Mouse (Mus musculus) gastrocnemius, postnatal 25 days (tissue): Measurements from ENCODE around the gene Rnasek. TPM values are rescaled to one million over a fixed set of nuclear protein-coding genes. Genes with fewer than 3 reads are reported as not detected.

ENCODE experiments used
- DNase-seq: peaks from one replicate; pipeline ENCODE4 v3.0.0; 2022
- total RNA-seq, 2 experiments: library from RNA; stranded (reverse); gene quantifications; 1 replicate in 1 of 2; 2 replicates in 1 of 2; pipeline ENCODE4 v1.2.3; 2021

Gene Rnasek
- total RNA-seq, 2 experiments from 2014 or later = 96.1 to 126 TPM

DNA sequence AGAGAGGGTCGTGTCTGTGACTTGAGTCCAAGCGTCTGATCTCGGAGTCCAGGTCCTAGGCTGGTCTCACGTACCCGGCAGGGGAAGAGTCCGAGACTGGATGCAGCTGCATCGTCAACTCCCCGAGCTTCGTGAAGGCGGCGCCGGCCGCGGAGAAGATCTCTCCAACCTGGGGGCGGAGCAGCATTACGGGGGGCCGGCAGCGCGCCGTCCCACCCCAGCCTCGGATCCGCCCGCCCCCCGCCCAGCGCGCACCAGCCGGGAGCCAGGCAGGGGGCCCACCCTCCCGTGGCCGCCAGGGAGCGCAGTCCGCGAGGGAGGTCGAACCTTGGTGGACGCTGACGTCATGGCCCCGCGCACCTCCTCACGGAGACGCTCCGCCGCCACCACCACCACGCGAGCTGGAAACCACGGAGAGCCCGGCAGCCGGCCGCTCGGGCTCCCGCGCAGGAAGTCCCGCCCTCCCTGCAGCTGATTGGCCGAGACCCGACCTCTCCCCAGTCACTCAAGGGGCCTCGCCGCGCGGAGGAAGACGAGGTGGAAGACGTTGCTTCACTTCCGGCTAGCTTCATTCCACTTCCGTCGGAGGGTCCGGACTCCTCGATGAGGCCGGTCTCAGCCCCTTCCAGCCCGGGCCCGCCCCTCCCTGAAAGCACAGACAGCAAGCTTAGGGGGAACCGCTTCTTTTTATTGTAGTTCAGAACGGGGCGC, 2.0 kb downstream of the Rnasek start, which contains the start of gene 0610010K14Rik:
Gene 0610010K14Rik, minus strand, starts transcription at position 458 of the 711 bp plus-strand sequence.
- DNase-seq = peak; percentile 98

DNA sequence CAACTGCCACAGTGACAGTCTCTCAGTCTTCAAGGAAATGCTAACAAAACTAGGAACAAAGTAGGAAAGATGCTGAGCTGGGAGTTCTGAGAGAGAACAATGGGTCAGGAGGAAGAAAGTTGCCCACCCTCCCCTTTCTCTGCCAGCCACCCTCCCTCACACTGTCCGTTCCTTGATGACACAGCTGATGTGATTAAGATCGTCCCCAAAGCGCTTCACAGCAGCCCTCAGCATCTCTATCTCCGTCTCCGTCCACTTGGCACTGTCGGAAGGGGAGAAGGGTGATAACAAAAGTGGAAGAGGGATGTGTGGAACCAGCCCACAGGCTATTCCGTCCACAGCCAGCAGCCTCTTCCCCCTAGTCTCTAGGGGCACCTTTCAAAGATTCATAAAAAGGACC, 2.9 kb downstream of the Rnasek start:
- DNase-seq = no peak

DNA sequence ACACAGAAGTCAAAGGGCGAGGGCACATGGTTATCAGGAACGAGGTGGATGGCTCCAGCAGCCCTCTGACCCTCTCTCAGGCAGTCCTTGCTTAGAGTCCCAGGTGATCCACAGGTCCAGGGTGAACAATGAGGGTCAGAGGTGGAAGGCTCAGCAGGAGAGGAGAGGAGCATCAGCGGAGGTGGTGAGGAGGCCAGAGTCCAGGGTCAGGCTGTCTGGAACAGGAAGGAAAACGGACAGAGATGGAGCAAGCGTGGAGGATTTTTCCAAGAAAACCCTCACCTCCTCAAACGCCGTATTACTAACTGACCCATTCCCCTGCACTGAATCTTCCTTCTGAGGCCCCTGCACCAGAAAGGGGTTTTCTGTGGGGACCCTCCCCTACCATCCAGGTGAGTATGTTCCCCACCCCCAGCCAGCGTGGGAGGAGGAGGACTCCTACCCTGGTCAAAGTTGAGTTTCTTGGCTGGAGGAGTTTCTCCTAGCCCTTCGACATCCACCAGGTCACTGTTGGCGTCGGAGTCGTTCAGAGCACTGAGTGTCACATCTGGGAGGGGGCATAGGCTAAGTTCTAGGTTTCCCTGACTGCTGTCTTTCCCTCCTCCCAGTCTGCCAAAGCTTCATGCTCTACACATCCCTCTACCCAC, 4.3 kb downstream of the Rnasek start:
- no peak for DNase-seq

DNA sequence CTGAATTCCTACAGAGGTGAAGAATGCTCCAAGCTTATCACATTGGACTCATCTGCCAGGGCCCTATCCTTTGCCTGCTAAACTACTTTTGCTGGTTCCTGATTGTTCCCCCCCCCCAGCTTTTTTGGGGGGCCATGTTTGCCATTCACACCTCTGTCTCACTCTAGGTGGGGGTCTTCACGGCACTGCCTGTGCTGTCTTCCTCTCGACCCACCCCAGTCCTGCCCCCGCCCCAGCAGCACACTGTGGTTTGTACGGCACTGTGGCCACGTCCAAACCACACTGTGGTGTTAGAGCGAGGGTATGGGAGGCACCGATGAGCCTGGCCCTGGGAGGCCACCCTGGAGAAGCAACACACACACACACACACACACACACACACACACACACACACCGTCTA, 5.1 kb downstream of the Rnasek start:
- no peak for DNase-seq

DNA sequence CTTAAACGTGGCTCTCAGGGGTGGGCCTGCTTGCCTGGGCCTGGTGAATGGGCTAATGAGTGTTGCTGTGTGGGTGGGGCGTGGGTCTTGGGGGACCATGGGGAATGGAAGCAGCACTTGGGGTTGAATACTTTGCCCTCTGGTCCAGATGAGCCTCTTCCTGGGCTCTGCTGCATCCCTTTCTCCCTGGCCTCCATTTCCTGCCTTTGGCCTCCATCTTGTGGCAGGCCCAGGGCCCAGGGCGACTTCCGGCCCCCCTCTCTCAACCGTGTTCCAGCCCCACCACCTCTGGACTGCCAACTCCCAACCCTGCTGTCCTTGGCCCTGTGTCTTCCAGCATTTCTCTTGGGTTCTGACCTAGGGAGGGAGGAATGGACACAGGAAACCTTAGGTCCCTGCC, 5.6 kb downstream of the Rnasek start:
- DNase-seq = peak; percentile 66

DNA sequence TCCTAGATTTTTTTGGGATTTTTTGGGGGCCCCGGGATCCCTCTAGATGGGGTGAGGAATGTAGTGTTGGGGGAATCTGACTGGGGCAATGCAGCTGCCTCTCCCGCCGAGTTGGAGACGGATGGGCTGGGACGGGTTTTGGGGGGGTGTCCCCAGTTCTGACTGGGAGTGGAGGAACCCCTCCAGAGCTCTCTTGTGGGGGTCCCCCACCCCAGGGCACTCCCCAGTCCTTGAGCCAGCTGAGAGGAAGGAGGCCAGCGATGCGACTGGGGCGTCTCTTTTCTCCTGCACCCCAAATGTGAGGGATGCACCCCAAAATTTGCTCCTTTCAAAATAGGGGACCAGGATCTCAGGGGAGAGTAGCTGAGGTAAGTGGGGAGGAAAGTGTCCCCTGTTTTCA, 6.6 kb downstream of the Rnasek start:
- DNase-seq = no peak

DNA sequence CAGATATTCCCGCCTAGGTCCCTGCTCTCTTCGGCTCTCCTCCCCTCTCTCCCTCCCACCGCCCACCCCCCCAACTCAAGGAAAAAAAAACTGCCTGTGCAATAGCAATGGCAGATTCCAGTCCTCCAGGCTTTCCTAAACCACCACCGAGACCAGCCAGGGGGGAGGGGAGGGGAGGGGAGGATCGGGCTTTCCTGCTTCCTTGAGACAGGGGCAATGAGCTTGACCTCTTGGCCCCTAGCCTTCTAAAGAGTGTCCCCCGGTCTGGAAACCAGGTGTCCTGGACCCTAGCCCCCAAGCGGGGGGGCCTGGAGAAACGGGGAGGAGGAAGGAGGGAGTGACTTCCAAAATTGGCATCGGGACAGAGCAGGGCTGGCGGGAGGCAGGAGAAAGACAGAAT, 7.1 kb downstream of the Rnasek start:
- peak; percentile 67 for DNase-seq

DNA sequence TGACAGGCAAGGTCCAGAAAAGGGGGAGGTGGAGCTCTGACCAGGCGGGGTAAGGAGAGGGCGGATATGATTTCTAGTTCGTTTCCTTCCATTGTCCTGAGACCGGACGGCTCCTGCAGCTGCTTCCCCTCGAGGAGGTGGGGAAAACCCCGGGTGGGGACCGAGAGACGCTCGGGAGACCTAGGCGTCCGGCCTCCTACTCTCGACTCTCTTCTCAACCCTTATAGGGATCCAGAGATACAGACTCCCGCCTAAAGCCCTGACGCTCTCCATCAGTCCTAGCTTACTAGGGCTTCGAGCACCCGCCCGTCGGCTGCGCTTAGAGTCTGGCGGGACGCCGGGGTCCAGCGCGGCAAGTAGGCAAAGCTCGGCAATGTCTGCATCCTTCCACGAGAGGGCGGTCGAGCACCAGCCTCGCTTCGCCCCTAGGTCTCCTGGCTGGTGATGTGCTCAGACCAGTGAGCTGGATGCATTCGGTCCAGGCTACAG, 9.4 kb downstream of the Rnasek start:
- DNase-seq = peak; percentile 78

DNA sequence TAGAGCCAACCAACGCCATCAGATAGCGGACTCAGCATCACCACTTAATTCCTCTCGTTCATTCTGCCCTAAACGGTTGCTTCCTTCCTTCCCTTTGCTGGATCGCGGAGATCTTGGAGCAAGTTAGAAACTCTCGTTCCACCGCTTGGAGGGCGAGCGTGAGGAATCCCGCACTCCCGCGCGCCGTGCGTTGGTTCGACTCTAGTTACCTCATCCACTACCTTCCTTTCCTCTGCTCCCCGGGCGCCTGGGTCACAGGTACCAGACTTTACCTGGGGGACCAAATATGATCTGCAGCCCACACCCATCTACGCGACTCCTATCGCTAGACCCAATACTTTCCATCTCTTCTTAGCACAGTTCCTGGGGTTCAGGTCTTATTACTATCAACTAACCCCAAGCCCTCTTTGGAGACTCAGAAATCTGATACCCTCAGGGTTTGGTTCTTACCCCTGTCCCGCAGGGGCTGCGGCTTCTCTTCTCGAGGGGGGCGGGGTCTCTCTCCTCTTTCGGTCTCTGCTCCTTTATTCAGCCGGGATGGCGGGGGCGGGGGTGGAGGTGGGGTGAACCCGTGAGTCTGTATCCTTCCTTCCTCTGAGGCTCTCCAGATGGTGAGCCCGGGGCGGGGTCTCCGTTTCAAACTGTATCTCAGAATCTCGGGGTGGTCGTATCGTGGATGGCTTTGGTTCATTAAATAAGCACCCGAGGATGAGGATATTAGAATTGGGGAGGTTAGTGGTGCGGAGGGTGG, 10.2 kb downstream of the Rnasek start, which contains the start of gene Bcl6b:
Gene Bcl6b, minus strand, starts transcription at position 539 of the 751 bp plus-strand sequence.
- no peak for DNase-seq

DNA sequence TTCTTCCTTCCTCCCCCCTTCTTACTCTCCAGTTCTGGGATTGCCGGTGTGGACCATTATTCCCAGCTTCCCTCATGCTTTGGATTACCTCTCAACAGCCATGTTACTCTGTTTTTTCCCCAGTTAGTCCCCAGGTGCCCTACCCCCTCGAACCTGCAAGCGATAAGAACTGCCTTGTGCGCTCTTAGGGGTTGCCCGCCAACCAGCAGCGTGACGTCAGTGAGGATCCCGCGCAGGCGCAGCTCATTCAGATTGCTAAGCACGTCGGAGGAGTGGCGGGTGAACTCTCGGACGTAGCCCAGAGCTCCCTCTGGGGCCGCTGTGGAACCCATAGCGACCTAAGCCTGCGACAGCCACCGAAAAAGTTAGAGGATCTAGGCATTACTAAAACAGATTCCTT, 10.8 kb downstream of the Rnasek start:
- peak; percentile 78 for DNase-seq

DNA sequence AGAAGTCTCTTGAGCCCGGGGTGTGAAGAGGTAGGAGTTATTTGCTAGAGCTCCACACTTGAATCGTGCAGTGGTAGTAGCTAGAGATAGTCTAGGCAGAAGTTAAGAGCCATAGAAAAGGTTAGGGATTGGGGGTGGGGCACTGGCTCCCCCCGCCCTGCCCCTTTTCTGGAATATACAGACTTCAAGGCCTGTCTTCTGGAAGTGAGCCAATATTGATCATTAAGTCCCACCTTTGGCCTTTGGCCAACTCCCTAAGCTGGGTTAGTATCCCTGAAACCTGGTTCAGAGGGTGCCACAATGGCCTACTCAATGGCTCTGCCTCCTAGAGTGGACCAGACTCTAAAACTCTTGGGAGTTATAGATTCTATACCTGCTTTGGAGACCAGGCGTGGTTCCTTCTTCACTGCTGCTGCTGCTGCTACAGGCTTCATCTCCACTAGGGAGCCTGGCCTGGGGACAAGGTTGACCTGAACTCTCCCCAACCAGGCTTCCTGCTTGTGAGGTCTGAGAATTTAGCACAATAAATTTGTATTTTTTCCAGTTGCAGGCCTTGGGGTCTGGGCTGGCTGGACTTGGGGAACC, 11.9 kb downstream of the Rnasek start:
- no peak for DNase-seq

DNA sequence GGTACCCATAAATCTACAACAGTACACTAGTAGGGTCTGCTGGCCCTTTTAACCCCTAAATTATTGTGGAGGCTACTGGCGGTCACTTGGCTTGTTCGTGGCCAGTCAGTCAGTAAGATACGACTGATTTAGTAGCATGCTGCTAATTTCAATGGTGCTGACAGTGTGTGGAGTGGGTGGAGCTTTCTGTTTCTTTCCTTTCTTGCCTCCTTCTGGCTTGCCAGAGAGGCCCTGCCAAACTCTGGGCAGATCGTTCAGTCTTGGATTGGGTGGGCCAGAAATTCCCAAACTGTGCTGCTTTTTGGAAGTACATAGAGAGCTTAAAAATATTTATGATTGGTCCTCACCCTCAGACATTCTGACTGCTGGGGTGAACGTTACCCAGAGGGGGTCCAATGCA, 12.5 kb downstream of the Rnasek start:
- no peak for DNase-seq

DNA sequence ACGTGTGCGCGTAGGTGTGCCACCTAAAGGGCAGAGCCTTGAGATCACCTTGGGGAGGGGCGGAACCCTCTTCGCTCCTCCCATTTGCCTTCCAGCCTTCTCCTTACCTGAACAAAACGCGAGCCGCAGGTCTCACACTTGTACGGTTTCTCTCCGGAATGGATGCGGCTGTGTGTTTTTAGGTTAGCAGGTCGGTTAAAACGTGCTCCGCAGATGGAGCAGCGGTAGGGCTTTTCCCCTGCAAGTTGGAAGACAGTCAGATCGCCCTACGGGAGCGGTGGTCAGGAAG, 13.1 kb downstream of the Rnasek start:
- no peak for DNase-seq

DNA sequence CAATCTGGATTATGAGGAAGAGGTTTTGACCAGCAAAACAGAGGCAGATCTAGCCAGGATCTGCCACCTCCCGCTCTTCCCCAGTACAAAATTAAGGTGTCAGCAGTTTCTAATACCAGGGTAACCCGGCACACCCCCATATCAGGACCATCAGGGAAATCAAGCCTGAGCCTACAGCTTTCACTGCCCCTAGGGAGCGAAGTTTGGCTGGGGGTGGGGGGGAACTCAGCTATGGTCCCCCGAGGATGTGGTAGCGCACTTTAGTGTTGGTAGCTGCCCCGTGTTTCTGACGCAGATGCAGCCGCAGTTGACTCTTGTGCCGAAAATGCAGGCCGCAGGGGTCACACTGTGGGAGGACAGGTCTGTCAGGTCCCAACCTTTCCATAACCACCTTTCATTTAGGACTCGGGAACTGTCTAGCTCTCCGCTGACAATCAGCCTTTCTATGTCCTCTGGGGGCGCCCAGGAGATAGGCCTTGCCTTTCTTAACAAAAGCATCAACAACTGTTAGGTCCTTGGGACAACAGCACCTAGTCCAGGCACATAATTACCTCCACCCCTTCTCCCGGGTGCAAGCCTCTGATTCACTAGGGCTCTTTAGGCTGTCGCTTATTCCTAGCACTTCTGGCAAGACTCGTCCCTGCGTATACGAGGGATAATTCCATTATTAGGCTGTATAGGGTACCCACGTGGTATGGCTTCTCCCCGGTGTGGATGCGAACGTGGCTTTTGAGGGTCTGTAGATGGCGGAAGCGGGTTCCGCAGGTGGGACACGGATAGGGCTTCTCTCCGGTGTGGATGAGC, 13.6 kb downstream of the Rnasek start:
- DNase-seq = no peak

DNA sequence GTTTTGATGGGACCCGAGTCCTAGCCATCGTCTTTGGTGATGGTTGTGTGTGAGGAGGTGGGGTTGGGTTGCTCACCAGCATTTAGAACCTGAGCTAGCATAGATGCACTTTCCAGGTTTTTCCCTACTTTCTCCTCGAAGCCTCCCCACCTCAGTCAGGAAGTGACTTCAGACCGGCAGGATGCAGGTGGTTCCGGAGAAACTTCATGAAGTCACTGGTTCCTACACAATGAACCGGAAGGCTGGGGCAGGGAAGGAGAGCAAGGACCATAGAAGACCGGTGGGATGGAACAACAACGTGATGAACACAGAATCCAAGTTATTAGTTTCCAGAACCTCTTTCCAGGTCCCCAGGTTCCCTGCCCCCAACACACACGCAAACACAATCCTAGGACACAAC, 15.9 kb downstream of the Rnasek start:
- DNase-seq = no peak

DNA sequence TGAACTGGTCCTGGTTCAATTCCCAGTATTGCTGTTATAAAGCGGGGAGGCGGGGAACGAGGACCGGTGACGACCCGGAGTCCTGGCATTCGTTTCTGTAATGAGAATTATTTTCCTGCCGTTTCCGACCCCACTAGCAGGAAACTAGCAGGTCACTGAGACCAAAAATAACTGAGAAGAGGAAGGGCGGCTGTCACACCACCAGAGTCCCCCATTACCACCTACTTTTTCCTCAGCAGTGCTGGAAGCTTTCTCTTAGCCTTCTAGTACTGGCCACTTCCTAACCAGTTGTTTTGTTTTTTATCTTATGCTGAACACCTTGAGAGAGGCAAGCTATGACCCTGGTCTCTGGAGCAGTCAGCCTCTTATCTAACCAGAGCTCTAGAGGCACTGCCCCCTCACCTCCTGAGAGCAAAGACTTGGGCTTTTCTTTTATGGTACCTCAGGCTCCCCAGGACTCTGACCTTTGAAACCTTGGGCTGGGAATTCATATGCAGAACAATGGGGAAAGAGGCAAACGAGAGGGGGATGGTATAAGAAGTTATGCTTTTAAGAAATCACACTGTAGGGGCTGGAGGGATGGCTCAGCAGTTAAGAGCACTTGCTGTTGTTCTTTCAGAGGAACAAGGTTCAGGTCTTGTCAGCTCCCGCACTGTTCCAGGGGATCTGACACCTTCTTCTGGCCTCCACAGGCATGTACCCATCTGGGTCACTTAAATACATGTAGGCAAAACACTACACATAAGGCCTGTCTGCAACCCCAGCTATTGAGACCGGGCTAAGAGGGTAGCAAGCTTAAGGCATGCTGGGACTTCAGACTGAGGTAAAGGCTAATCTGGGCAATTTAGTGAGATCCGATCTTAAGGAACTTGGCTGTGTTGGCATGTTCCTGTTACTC, 17.8 kb downstream of the Rnasek start:
- no peak for DNase-seq

DNA sequence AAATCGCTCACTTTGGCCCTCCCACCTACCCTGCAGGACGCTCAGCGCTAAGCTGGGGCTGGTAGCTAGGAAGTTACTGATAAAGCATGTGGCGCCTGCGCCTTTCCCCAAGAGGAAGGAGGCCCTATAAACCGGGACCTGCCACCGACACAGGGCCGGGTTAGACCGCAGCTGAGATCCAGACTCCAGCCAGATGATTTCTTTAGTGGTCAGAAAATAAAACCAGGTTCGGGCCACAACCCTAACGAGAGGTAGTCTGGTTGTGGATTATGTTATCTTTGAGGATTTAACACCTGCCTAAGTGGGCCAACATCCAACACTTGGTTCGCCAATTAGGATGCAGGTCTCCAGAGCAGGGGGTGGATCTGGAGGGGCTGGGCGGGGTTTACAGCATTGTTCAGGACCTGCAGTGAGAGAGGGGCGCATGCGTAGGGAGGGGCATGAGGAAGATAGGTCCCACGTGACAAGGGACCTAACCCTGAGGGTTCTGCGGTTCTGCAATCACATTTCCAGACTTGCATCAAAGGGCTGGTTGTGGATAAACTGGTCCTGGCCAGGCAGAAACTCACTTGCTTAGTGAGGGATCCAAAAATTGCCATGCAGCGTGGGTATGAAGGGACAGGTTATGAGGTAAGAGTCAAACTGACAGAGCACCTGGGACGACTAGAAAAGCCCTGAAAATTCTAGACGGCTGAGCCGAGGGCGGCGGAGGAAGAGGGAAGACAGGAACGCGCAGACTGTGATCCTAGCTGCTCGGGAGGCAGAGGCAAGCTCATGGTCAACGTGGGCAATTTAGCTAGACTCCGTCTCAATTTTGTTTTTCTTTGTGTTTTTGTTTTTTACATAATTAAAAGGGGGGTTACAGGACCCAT, 18.7 kb downstream of the Rnasek start, which contains the start of gene Slc16a13:
Gene Slc16a13, minus strand, starts transcription at position 334 of the 872 bp plus-strand sequence.
- peak; percentile 87 for DNase-seq

DNA sequence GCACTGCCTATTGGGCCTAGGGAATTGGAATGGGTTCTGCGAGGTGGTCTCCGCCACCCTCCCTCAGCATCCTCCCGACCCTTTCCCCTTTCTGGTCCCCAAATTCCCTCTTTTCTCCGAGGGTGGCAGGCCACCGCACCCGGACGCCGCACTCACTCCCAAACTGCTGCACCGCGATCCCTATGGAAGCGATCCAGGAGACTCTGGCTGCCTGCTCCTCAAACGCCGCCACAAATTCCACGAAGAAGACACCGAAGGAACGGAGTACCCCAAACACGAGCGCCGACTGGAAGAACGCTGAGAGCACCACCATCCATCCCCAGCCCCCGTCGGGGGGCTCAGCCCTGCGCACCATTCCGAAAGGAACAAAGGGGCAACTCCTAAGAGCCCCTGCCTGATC, 19.3 kb downstream of the Rnasek start:
- DNase-seq = no peak

DNA sequence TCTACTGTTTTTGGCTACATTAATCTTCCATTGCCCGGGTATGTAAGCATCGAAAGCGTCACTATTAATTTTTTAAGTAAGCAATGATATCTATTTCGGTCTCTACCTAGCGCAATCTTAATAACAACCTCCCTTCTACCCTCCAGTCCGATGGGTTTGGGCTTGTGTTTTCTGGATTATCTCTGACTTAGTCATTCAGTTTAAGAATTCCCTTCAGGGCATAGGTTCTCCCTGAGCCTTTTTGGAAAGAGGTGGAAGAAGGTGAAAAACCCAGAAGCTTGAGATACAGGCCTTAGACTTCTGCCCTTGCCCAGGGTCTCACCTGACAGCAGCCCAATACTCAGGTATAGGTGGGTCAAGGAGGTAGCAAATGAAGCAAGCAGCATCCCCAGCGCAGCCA, 19.8 kb downstream of the Rnasek start:
- no peak for DNase-seq
